Mouse (Mus musculus) ES-Bruce4 (cell line): Measurements from ENCODE around the gene Tex52. TPM values are rescaled to one million over a fixed set of nuclear protein-coding genes. Genes with fewer than 3 reads are reported as not detected.
A peak's percentile ranks its signal among the peaks of the same experiment; 100 is the strongest.

ENCODE experiments used
- H3K27ac ChIP-seq: 2 replicates; pipeline ENCODE4 v1.5.1; 2012; ENCODE audit warnings: low read length, inconsistent platforms; ENCODE audit not compliant: insufficient read depth
- H3K27me3 ChIP-seq: 2 replicates; pipeline ENCODE4 v1.6.1; 2012; ENCODE audit warnings: mild to moderate bottlenecking, low read length, inconsistent platforms; ENCODE audit not compliant: control insufficient read depth, poor library complexity, insufficient read depth, severe bottlenecking
- H3K36me3 ChIP-seq: 2 replicates; pipeline ENCODE4 v1.6.1; 2012; ENCODE audit warnings: inconsistent platforms, mild to moderate bottlenecking, low read length, moderate library complexity; ENCODE audit not compliant: control insufficient read depth, poor library complexity, insufficient read depth, severe bottlenecking
- H3K4me1 ChIP-seq: one replicate; pipeline ENCODE4 v1.8.1; 2011; ENCODE audit warnings: low read length; ENCODE audit not compliant: control insufficient read depth, insufficient read depth
- H3K4me3 ChIP-seq: 2 replicates; pipeline ENCODE4 v1.5.1; 2011; ENCODE audit warnings: low read depth, mild to moderate bottlenecking, low read length
- H3K9ac ChIP-seq: 2 replicates; pipeline ENCODE4 v1.6.1; 2012; ENCODE audit warnings: low read depth, mild to moderate bottlenecking, inconsistent platforms; ENCODE audit not compliant: poor library complexity, severe bottlenecking
- H3K9me3 ChIP-seq: replicated peaks from 2 replicates; pipeline ENCODE4 v1.6.1; 2012; ENCODE audit warnings: mild to moderate bottlenecking, low read length, inconsistent platforms; ENCODE audit not compliant: control insufficient read depth, poor library complexity, insufficient read depth, severe bottlenecking
- CTCF ChIP-seq: IDR thresholded peaks from one replicate; pipeline ENCODE4 v1.8.1; 2011; ENCODE audit warnings: low read depth, low read length
- EP300 ChIP-seq: IDR thresholded peaks from 2 replicates; pipeline ENCODE4 v1.6.1; 2011; ENCODE audit warnings: low read depth, low read length; ENCODE audit not compliant: insufficient read depth
- POLR2A ChIP-seq: IDR thresholded peaks from one replicate; pipeline ENCODE4 v1.8.1; 2011; ENCODE audit warnings: low read length; ENCODE audit not compliant: insufficient read depth
- polyA plus RNA-seq: library from polyadenylated mRNA; stranded (reverse); fragments of >200 nt; gene quantifications from 2 replicates; pipeline ENCODE4 v1.2.4, GENCODE M21; 2011; ENCODE audit warnings: low read depth; ENCODE audit not compliant: missing spikeins, insufficient read depth, insufficient read length

The Tex52 gene
- polyA plus RNA-seq, 1 experiment, result not detected

- TF ChIP-seq EP300 (0 out of 2 replicates have a peak, but pooled peaks have one; percentile 13), POLR2A (no peak)
- Histone ChIP-seq H3K36me3 (peaks cover 61% of the 10 kb centered on the region), H3K4me1 (peaks cover 4% of the 10 kb centered on the region), H3K27me3 (no peaks in the 10 kb centered on the region), H3K4me3 (no peak overlapping the region), H3K27ac (peak overlapping the region; percentile 60), H3K9me3 (no peaks in the 10 kb centered on the region), H3K9ac (no peak overlapping the region)
These were observed 54.6 kb downstream of the Tex52 start for GRCm38 (mm10) chr6:128429826-128430225.

- TF ChIP-seq CTCF (no peak), EP300 (no peak), POLR2A (no peak)
- H3K36me3 ChIP-seq, result peaks cover 76% of the 10 kb centered on the region
- peaks cover 8% of the 10 kb centered on the region for H3K4me1 ChIP-seq
- H3K27ac ChIP-seq, result no peak overlapping the region
- no peaks in the 10 kb centered on the region for H3K9me3 ChIP-seq
- H3K27me3 ChIP-seq, result no peaks in the 10 kb centered on the region
- H3K9ac ChIP-seq, result no peak overlapping the region
- no peak overlapping the region for H3K4me3 ChIP-seq
These were observed 57.2 kb downstream of the Tex52 start for GRCm38 (mm10) chr6:128432356-128432915.

GRCm38 (mm10) chr6:128433566-128433965 lies 58.3 kb downstream of the Tex52 start:
- Histone ChIP-seq H3K36me3 (peaks cover 73% of the 10 kb centered on the region), H3K4me1 (peaks cover 8% of the 10 kb centered on the region), H3K4me3 (no peak overlapping the region), H3K9me3 (no peaks in the 10 kb centered on the region), H3K27ac (no peak overlapping the region), H3K27me3 (no peaks in the 10 kb centered on the region), H3K9ac (no peak overlapping the region)
- TF ChIP-seq POLR2A (no peak), EP300 (no peak), CTCF (no peak)

Other genes with a start within 250 kb of the Tex52 start
- gene Tspan9, start 231.9 kb upstream of the Tex52 start, polyA plus RNA-seq, result 90.5 and 99.3 TPM in 2 replicates
- gene Tead4, start 74.6 kb upstream of the Tex52 start, polyA plus RNA-seq, result 29.9 and 31.8 TPM in 2 replicates
- 49.1 and 57.4 TPM in 2 replicates for gene Tulp3, start 19.6 kb upstream of the Tex52 start, polyA plus RNA-seq
- 65.0 and 71.9 TPM in 2 replicates for gene Rhno1, start 12.5 kb upstream of the Tex52 start, polyA plus RNA-seq
- gene Foxm1, start 12.5 kb upstream of the Tex52 start, polyA plus RNA-seq, result 68.7 and 69.2 TPM in 2 replicates
- not detected in 2 replicates for gene Gm44596, start within 50 bp of the Tex52 start, polyA plus RNA-seq
- gene Nrip2, start 23.8 kb downstream of the Tex52 start, polyA plus RNA-seq, result not detected in 2 replicates
- gene Itfg2, start 49.5 kb downstream of the Tex52 start, polyA plus RNA-seq, result 16.3 and 21.6 TPM in 2 replicates
- gene Fkbp4, start 63.2 kb downstream of the Tex52 start, polyA plus RNA-seq, result 411 and 413 TPM in 2 replicates
- gene Pzp, start 151.3 kb downstream of the Tex52 start, polyA plus RNA-seq, result 0.94 and 2.6 TPM in 2 replicates
- gene A2ml1, start 206.2 kb downstream of the Tex52 start, polyA plus RNA-seq, result not detected in 2 replicates
- gene Klrb1a, start 248.1 kb downstream of the Tex52 start, polyA plus RNA-seq, result not detected in 2 replicates